Mouse (Mus musculus) lung, postnatal 0 days (tissue): ENCODE data around the gene Gm20388.

Source experiments
- CTCF ChIP-seq: IDR thresholded peaks from 2 replicates; pipeline ENCODE4 v1.5.1; 2016; ENCODE audit warnings: antibody characterized with exemption, mild to moderate bottlenecking
- EP300 ChIP-seq: IDR thresholded peaks from 2 replicates; pipeline ENCODE4 v1.6.1; 2016; ENCODE audit warnings: antibody characterized with exemption, mild to moderate bottlenecking, control low read depth

DNA sequence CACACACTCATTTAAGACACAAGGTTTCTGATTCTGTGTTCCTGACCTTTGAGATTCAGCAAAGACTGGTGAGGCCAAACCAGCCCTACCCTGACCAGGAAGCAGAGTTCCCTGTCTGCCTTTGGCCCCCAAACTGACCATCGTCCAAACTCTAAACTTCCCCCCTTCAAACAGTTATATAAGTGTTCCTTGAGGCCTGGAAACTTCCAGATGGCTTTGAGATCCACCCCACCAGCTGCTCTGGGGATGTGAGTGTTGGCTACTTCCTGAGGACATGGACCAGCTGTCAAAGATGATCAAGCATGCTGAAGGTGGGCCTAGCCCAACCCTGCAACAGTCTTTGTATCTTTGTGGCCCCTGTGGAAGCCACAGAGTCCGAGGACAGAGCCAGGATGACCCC, 146.4 kb downstream of the Gm20388 start:
- no peak for TF ChIP-seq CTCF
- TF ChIP-seq EP300, result no peak
